Mouse (Mus musculus) limb, embryonic 14.5 days (tissue): ENCODE measurements around the gene Cant1. TPM values are rescaled to one million over a fixed set of nuclear protein-coding genes. Genes with fewer than 3 reads are reported as not detected.

Experiments
- ATAC-seq: fragments of 200-750 bp; cut with Nextera tagmentation; 2 replicates; pipeline ENCODE4 v1.8.0; 2017; ENCODE audit warnings: low read depth, moderate number of reproducible peaks, moderate TSS enrichment; ENCODE audit not compliant: low FRiP score
- DNase-seq: peaks from one replicate; pipeline ENCODE4 v3.0.0-alpha.2; 2015; ENCODE audit warnings: low spot score
- H3K27ac ChIP-seq: fragments of 300-500 bp; sonication (generic); replicated peaks from 2 replicates; pipeline ENCODE4 v1.5.1; 2014; ENCODE audit warnings: low read depth, mild to moderate bottlenecking, low read length, moderate library complexity, mixed read lengths
- H3K27me3 ChIP-seq: fragments of 300-500 bp; sonication (generic); 2 replicates; pipeline ENCODE4 v1.6.1; 2014; ENCODE audit warnings: low read length, mixed read lengths; ENCODE audit not compliant: control insufficient read depth, insufficient read depth
- H3K36me3 ChIP-seq: fragments of 300-500 bp; sonication (generic); 2 replicates; pipeline ENCODE4 v1.6.1; 2014; ENCODE audit warnings: mild to moderate bottlenecking, low read length, moderate library complexity, mixed read lengths; ENCODE audit not compliant: control insufficient read depth, insufficient read depth
- H3K4me1 ChIP-seq: fragments of 300-500 bp; sonication (generic); 2 replicates; pipeline ENCODE4 v1.6.1; 2014; ENCODE audit warnings: antibody characterized with exemption, low read length, mixed read lengths; ENCODE audit not compliant: control insufficient read depth, insufficient read depth
- H3K4me2 ChIP-seq: fragments of 300-500 bp; sonication (generic); replicated peaks from 2 replicates; pipeline ENCODE4 v1.6.1; 2014; ENCODE audit warnings: low read depth, mild to moderate bottlenecking, low read length, moderate library complexity; ENCODE audit not compliant: severe bottlenecking
- H3K4me3 ChIP-seq: fragments of 300-500 bp; sonication (generic); replicated peaks from 2 replicates; pipeline ENCODE4 v1.5.1; 2014; ENCODE audit warnings: low read length
- H3K9ac ChIP-seq: fragments of 300-500 bp; sonication (generic); 2 replicates; pipeline ENCODE4 v1.6.1; 2014; ENCODE audit warnings: mild to moderate bottlenecking, low read depth, low read length, moderate library complexity; ENCODE audit not compliant: severe bottlenecking
- H3K9me3 ChIP-seq: fragments of 300-500 bp; sonication (generic); 2 replicates; pipeline ENCODE4 v1.6.1; 2016; ENCODE audit warnings: low read length; ENCODE audit not compliant: control insufficient read depth
- POLR2A ChIP-seq: fragments of 200-500 bp; IDR thresholded peaks from 2 replicates; pipeline ENCODE4 v1.8.0; 2012; ENCODE audit warnings: inconsistent platforms, mild to moderate bottlenecking, moderate library complexity, borderline replicate concordance; ENCODE audit not compliant: insufficient read depth, insufficient read length; ENCODE audit errors: extremely low read depth
- WGBS: fragments of 180-500 bp; shearing (Covaris S2); extraction: QIAGEN DNeasy Blood & Tissue Kit; methylation state at CpG from one replicate; pipeline ENCODE4 v1.1.7; 2014; 5-methylcytosine and 5-hydroxymethylcytosine counted together
- polyA plus RNA-seq, 2 experiments: library from polyadenylated mRNA; depleted of rRNA in 1 of 2; stranded (reverse) in 1 of 2; unstranded in 1 of 2; fragments of >200 nt; fragmentation: Nextera tagmentation in 1 of 2; extraction: Ambion mirVana in 1 of 2; gene quantifications; 2 replicates each; pipeline versions ENCODE4 v1.2.1 to v1.2.3; 2012 to 2014

The Cant1 gene
- polyA plus RNA-seq, 2 experiments: 29.3 to 47.7 TPM

GRCm38 (mm10) chr11:118438665-118439414 is 20.0 kb upstream of the Cant1 start:
- H3K27ac ChIP-seq: no peak overlapping the region
- WGBS: 40% methylated on average over 11 of the region's 11 CpGs
- no peaks in the 10 kb centered on the region for H3K27me3 ChIP-seq
- no peaks in the 10 kb centered on the region for H3K36me3 ChIP-seq
- H3K4me1 ChIP-seq: peaks cover 16% of the 10 kb centered on the region; the same call in 1 of the 2 replicates
- H3K4me2 ChIP-seq: no peak overlapping the region
- ATAC-seq: peak; percentile 55; the same call in 1 of the 2 replicates
- no peaks in the 10 kb centered on the region for H3K9me3 ChIP-seq
- no peak overlapping the region for H3K4me3 ChIP-seq
- no peak overlapping the region for H3K9ac ChIP-seq
- no peak for TF ChIP-seq POLR2A
- DNase-seq: peak; percentile 32

- H3K36me3 ChIP-seq: no peaks in the 10 kb centered on the region
- no peak for TF ChIP-seq POLR2A
- H3K4me3 ChIP-seq: no peak overlapping the region
- 40% methylated on average over 6 of the region's 6 CpGs for WGBS
- DNase-seq (no peak), ATAC-seq (no peak)
- no peak overlapping the region for H3K27ac ChIP-seq
- no peak overlapping the region for H3K4me2 ChIP-seq
- peaks cover 25% of the 10 kb centered on the region for H3K4me1 ChIP-seq
- no peaks in the 10 kb centered on the region for H3K27me3 ChIP-seq
- no peak overlapping the region for H3K9ac ChIP-seq
- no peaks in the 10 kb centered on the region for H3K9me3 ChIP-seq
Observed at GRCm38 (mm10) chr11:118436471-118436935, 17.6 kb upstream of the Cant1 start.

GRCm38 (mm10) chr11:118434093-118434492 is 15.2 kb upstream of the Cant1 start:
- Histone ChIP-seq H3K36me3 (no peaks in the 10 kb centered on the region), H3K9me3 (no peaks in the 10 kb centered on the region), H3K9ac (peak overlapping the region; percentile 18; the same call in 1 of the 2 replicates), H3K4me2 (peak overlapping the region; percentile 35), H3K27ac (no peak overlapping the region; the same call in 1 of the 2 replicates), H3K4me1 (peaks cover 41% of the 10 kb centered on the region), H3K27me3 (no peaks in the 10 kb centered on the region), H3K4me3 (peak overlapping the region; percentile 16)
- WGBS: 45% methylated on average over 13 of the region's 13 CpGs
- TF ChIP-seq POLR2A: no peak
- ATAC-seq (no peak), DNase-seq (no peak)

- Histone ChIP-seq H3K36me3 (no peaks in the 10 kb centered on the region), H3K27me3 (no peaks in the 10 kb centered on the region), H3K4me1 (peaks cover 45% of the 10 kb centered on the region), H3K9me3 (no peaks in the 10 kb centered on the region), H3K27ac (no peak overlapping the region; the same call in 1 of the 2 replicates), H3K4me3 (peak overlapping the region; percentile 16; the same call in 1 of the 2 replicates), H3K4me2 (peak overlapping the region; percentile 35), H3K9ac (0 out of 2 replicates have a peak overlapping the region, but pooled peaks have one; percentile 16)
- ATAC-seq (no peak), DNase-seq (peak; percentile 38)
- WGBS: 65% methylated on average over 10 of the region's 10 CpGs
- no peak for TF ChIP-seq POLR2A
Observed at GRCm38 (mm10) chr11:118433398-118433868, 14.5 kb upstream of the Cant1 start.

GRCm38 (mm10) chr11:118431100-118431948 is 12.4 kb upstream of the Cant1 start:
- ATAC-seq (no peak), DNase-seq (no peak)
- Histone ChIP-seq H3K4me1 (peaks cover 51% of the 10 kb centered on the region), H3K4me2 (no peak overlapping the region), H3K9ac (no peak overlapping the region), H3K36me3 (no peaks in the 10 kb centered on the region), H3K27ac (0 out of 2 replicates have a peak overlapping the region, but pooled peaks have one; percentile 26), H3K27me3 (no peaks in the 10 kb centered on the region), H3K4me3 (no peak overlapping the region), H3K9me3 (no peaks in the 10 kb centered on the region)
- TF ChIP-seq POLR2A: no peak
- 60% methylated on average over 16 of the region's 16 CpGs for WGBS
